Mouse (Mus musculus): ENCODE results near the gene Wipi1.
"Not testable (repeated sequence)": the region's sequence is repeated elsewhere in the genome, so short reads cannot be mapped to it uniquely, and the experiment has no call there.

Wipi1 gene

DNA sequence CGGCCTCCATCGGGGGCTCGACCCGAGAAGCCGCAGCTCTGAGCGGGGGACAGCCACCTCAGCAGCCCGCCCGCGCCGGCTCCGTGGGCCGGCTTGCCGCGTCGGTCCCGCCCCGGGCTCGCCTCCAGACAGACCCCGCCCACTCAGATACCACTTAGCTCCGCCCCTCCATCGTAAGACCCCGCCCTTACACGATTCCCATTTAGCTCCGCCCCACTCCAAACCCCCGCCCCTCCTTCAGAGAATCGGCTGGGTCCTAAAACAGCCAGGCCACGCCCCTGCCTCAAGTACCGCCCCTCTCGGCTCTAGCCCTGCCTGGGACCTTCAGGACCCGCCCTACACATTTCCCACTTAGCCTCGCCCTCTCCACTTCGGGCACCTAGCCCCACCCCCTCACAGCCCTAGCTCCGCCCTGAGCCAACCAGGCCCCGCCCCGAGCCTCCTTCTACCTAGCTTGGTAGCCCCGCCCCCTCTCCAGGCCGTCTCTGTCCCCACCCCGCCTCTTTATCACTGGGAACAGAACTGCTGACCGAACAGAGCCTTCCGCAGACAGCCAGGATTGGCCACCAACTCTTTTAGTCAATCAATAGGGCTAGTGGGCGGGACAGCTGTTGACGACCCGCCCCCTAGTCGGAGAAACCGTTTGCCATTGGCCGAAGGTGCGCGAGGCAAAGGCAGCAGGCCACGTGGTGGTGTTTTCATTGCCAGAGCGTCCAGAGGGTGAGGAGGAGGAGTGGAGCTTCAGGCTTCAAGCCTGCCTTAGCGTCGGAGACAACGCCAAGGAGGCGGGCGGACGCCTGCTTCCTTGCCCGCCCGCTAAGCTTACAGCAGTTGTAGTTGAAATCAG is at the start of gene Wipi1:
Wipi1 (minus strand) TSS at position 665 of the 847 bp plus-strand sequence.
- DNase-seq (ENCODE audit: low spot score in 2 of 2) = peak; percentile 91 to 97

DNA sequence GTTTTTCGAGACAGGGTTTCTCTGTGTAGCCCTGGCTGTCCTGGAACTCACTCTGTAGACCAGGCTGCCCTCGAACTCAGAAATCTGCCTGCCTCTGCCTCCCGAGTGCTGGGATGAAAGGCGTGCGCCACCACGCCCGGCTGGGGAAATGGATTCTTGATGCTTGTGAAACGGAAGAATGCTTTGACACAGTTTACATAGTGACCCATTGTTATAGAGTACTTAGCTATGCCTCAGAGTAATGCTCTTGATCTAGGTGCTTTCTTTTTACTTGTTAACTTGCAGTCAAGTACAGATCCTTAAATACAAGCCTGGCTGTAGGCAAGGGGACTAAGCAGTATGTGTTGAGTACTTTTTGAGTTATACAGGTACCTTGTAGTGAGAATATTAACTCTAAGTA is 48.8 kb upstream of the Wipi1 start:
- DNase-seq (ENCODE audit: low spot score in 2 of 2) = not testable (repeated sequence)

DNA sequence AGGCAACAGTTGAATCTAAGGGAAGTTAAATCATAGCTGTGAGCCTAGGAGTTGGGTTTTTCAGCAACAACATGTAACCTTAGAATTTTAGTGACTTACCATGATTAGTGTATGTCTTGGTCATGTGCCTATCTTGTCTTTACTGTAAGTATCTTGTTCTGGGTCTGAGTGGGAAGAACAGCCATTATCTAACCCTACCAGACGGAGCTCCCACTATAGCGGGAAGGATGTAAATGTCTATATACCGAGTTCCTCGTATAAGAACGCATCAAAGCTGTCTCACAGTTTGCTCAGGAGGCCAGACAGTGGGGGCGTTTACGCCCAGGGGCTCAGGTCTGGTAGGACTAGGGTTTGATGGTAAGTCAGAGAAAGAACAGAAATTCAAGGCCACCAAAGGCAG is 44.5 kb upstream of the Wipi1 start:
- no peak for DNase-seq (ENCODE audit: low spot score in 2 of 2)

DNA sequence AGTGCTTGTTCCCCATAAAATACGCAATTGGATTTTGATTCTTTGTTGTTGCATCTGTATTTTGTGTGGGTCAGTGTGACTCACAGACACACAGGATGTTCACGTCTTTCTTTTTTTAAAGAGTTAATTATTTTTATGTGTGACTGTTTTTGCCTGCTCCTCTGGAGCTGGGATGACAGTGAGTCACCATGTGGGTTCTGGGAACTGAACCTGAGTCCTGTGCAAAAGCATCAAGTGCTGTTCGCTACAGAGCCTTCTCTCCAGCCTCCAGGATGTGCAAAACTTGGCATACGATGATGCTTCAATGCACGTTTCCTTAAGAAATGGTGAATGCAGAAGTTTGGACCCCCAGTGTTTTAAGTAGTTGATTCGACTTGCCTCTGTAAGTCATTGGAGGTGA is 42.8 kb upstream of the Wipi1 start:
- no peak for DNase-seq (ENCODE audit: low spot score in 2 of 2)

DNA sequence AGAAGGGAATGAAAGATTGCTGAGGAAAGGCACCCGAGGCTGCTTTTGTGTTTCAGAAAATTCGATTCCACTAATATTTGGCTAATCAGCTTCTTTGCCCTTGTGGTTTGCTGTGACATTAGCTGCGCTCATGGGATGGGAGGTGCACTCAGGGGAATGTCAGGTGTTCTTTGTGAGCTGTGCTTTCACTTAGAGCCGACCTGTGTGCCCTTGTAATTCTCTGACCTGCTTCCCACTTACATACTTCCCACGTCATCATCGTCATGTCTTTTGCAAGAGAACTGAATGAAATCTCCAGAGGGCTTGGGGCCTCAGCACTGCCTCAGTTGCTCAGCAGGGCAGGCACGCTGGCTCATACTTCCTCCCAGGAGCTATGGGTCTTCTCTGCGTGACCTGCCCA is 41.4 kb upstream of the Wipi1 start:
- no peak for DNase-seq (ENCODE audit: low spot score in 2 of 2)

DNA sequence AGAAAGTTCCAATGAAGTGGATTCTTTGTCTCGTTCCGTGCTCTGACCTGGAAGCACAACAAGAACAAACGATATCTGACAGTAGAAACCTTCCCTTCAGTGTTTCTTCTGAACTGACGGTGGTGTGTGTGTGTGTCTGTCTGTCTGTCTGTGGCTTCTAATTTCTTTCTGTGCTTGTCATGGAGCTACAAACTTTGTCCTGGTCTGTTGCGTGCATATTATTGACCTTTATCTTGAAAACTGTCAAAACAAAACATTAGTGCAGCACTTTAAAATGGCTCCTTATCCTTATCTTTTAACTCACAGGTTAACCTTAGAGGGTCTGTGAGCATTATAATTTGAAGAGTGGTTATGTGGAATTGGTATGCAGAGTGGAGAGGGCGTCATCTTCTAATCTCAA is 40.7 kb upstream of the Wipi1 start:
- DNase-seq (ENCODE audit: low spot score in 2 of 2) = no peak

DNA sequence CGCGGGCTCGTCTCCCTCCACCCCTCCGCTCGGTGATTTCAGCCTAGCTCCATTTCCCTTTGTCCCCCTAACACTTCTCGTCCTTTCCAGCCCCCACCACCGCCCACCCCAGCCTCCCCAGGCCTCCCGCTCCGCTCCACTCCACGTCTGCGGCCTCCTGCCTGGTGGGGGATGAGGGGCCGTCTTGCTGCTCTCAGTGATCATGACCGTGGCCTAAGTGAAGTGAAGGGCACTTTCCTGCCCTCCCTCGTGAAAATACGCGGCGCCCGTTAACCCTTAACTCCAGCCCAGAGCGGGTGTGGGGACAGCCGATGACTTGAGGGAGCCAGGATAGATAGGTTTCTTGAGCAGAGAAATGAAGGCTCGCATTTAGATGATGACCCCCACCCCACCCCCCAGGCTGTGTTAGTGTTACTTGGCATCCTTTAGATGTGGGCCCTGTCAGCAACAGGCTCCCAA is 39.8 kb upstream of the Wipi1 start:
- peak in 1 of 2 experiments; percentile 19 for DNase-seq (ENCODE audit: low spot score in 2 of 2)

DNA sequence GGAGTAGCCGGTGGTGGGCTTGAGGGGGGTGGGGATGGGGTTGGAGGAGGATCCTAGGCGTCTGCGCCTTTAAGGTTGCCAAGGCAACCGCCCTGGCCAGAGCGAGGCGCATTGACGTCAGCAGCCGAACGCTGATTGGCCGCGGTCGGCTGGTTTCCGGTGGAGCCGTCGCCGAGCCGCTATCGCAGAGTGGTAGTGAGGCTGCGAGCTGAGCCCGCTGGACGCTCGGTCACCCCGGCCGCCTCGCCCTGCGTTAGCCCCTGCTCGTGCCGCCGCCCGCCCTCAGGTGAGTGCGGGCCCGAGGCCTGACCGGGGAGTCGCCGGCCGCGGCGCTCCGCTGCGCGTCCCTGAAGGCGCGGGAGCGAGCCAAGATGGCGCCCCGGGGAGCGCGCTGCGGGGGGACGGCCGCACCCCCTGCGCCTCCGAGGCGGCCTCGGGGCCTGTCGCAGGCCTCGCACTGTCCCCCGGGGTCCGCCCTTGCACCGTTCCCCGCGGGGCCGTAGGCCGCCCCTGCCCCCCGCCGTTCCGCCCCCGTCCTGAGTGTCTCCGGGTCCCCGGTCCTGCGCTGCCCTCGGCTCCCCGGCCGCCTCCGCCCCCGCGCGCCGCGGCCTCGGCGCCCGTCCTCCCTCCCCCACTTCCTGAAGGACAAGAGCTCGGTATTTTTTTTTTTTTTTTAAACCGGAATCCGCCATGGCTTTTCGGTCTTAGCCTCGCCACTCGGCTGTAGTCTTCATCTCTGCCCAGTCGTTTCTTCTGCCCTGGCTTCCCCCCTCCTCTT is 39.2 kb upstream of the Wipi1 start:
- peak; percentile 86 to 94 for DNase-seq (ENCODE audit: low spot score in 2 of 2)

DNA sequence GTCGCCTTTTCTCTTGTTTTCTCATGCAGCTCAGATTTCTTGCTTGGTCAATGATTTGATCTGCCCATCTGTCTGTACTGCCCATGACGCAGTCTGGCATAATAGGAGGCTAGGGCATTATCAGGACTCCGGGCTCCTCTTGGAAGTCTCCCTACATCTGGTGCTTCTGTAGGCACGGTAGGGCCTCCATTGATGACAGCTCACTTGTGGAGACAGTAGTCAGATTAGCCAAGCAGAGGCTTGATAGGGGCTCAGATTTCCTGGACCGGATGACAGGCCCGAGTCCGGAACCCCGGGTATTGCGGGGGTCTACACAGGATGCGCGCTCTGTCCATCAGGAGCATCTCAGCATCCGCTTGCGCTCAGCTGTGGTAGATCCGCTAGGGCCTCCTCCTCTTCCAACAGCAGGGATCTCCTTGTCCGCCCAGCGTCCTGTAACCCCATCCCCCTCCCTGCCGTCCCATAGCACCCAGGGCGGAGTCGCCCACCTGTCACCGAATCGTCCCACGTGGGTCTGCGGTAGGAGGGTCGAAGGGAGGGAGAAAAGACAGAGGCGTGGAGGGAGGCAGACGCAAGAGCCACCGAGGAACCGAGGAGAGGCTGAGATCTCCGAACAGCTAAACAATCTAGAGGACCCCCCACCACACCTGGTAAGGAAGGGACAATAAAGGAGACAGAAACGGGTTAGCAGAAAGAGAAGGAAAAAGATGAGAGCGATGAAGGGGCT is 38.4 kb upstream of the Wipi1 start:
- DNase-seq (ENCODE audit: low spot score in 2 of 2) = peak; percentile 62 to 77

DNA sequence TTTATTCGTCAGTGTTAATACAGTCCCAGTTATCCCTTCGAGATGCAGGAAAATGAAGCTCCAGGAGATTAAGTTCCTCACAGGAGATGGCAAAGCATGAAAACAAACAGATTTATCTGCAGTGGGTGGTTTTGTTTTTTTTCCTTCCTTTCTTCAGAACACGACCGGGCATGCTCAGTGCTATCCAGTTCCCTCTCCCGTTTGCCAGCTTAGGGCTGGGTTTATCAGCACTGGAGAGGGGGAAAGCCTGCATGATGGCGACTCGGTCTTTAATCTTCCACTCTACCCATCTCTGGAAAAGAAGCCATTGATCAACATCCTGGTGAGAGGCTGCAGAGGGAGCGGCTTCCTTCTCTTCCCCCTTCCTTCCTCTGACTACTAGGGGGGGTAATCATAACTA is 37.4 kb upstream of the Wipi1 start, which contains the start of gene Prkar1a:
Prkar1a (plus strand) TSS at position 200 of the 400 bp plus-strand sequence.
- no peak for DNase-seq (ENCODE audit: low spot score in 2 of 2)

DNA sequence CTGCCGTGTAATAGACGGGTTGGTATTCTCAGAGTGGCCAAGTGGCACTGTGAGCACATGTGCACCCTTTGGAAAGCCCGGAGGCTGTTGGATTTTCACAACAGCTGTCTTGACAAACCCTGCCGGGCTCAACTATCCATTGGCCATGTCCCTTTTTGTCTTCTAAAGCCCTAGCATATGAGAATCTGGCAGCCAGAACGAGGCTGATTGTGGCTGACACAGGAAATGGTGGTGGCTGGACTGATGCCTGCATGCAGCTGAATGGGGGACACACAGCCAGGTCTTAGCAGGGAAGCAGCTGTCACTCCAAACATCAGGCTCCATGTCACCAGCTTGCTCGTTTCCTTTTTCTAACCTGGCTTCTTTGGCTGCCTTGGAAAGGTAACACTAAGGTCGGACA is 36.7 kb upstream of the Wipi1 start:
- DNase-seq (ENCODE audit: low spot score in 2 of 2) = peak in 1 of 2 experiments; percentile 67

DNA sequence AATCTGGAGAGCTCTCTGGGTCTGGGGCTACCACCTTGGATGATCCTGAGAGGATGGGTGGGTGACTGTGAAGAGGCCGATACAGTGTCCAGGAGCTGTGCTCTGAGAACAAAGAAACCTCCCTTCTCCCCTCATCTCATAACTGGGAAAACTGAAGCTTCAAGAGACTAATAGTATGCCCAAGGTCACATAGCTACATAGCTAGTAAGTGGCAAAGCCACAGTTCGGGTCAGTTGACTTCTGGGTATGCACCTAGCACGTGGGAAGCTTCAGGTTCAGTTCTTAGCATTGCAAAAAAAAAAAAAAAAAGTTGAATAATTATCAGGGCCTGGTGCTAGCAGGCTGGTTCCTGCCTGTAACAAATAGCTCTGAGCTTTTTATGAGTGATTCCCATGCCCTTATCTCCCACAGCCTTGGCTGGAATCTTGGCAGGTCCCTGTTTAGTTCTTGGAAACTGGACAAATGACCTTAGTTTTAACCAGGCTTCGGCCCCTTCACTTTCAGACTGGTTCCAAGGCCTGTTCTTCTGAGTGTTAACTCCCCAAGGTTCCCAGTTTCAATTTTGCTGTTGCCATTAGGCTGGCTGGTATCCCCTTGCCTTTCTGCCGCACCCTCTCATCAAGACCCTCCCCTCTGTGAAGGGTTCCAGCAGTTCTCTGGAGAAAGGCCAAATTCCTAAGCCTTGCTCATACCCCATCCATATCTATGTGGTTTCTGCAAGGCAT is 29.9 kb upstream of the Wipi1 start:
- DNase-seq (ENCODE audit: low spot score in 2 of 2) = no peak

DNA sequence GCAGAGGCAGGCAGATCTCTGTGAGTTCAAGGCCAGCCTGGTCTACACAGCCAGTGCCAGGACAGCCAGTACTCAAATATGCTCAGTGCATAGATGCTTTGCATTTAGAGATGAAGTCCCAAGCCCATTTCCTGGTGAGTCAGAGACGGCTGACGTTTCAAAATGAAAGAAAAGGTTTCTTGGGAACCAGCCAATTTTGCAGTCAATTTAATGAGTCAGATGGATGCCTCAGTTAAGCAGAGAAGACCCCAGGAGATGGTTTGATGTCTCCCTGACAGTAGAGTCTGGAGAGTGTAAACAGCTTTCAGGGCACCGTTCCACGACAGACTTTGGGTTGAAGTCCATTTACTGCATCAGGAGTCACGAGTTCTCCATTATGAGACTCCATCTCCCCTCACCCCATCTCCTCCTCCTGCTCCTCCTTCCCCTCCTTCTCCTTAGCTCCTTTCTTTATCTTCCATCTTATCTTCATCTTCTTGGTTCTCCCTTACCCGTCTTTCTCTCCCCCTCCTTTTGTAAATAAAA is 24.2 kb upstream of the Wipi1 start:
- no peak for DNase-seq (ENCODE audit: low spot score in 2 of 2)

DNA sequence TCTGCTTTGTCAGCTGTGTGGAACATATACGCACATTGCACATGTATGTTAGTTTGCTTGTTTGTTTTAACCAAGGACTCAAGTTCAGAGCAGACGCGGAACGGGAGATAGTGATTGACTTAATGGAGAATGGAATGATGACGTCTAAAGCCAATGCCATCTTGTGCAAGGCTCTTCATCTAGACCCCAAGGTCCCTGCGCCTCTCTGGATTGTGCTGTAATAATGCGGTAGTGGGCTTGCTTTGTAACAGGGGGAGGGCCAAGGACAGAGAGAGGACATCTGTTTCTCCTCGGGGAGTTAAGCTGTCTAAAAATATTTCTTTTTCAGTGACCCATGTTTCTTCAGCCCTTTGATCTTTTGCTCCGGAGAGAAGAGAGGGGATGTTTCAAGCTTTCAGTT is 23.2 kb upstream of the Wipi1 start:
- DNase-seq (ENCODE audit: low spot score in 2 of 2) = no peak

DNA sequence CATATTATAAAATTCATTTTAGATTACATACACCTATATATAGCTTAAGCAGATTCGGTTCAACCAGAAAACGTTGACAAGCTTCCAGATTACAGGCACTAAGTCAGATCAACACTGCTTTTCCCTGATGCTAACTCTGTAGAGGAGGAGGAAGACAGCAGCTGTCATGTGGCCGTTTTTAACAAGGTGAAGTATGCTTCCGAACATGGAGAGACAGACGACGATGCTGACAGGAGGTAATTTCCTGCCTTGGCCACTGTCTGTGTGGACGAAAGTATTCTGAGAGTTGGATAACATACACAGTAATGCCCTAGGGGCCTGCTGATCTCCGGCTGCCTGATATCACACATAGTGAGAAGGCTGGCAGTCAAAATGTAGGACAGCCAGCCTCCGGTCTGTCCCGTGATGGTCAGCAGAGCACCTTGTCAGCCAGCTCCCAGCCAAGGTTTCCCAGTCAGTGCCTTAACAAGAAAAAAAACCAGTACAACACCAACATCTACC is 17.3 kb upstream of the Wipi1 start:
- DNase-seq (ENCODE audit: low spot score in 2 of 2) = no peak

DNA sequence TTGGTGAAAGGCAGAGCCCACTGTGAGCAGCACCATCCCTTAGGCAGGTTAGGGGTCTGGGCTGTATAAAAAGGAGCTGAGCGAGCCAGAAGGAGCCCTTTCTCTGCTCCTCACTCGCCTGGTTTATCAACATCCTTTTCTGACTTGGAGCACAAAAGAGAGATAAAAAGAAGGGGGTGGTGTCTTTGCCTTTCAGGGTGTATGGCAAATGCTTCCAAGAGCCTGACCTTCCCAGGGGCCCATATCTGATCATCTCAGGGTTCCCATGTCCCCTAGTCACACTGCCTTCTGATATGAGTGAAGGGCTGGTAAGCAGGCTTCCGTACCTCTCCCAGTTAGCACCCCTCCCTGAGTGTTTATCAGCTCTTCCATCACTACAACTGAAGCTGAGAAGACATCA is 16.3 kb upstream of the Wipi1 start:
- no peak for DNase-seq (ENCODE audit: low spot score in 2 of 2)

DNA sequence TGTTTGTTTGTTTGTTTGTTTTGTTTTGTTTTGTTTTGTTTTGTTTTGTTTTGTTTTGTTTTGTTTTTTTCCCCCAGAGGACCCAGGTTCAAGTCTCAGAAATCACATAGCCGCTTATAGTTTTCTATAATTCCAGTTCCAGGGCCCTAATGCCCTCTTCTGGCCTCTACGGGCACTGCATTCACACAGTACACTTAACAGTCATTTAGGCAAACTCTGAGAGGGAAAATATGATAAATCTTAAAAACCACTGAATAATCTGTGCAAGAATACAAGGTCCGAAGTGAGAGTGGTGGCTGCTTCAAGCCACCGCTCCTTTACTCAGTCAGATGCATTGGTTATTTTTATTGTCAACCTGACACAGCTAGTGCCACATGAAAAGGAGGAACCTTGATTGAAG is 15.9 kb upstream of the Wipi1 start:
- DNase-seq (ENCODE audit: low spot score in 2 of 2) = no peak

DNA sequence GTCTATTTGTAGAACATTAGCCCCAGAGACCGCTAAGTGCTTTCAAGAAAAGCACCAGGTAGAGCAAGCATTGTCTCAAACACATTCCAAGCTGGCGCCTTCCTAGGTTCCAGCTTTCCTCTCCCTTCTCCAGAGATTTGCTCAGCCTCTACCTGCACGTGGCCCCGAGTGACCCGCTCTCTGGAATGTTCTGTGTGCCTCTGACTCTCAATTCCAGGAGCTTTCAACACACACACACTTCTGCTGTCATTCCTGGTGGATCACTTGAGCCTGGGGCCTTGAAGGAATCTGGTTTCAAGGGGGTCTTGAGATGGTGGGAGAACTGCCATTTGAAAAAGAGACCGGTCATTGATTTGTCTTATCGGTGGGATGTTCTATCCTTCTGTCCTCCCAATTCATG is 11.5 kb upstream of the Wipi1 start:
- DNase-seq (ENCODE audit: low spot score in 2 of 2) = no peak

DNA sequence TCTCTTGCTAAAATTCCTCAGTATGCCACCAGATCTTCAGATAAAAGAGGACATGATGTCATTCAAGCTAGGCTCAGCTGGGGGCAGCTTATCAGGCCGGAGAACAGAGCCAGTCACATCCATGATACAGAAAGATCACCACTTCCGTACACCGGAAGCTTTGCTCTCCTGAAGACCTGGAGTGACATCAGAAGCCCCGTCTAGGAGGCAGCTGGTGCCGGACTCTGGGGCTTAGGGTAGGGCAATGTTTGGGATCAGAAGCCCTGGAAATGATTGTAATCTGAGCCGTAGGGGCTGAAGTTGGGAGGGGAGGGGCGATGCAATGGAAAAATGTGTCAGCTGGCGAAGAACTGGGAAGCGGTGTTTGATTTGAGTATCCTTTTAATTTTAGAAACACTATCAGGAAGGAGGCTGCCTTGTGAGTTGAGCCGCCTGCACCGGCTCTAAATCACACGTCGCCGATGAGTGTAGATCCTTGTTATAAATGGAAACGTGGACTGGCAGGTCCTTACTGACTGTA is 10.8 kb upstream of the Wipi1 start:
- DNase-seq (ENCODE audit: low spot score in 2 of 2) = no peak

DNA sequence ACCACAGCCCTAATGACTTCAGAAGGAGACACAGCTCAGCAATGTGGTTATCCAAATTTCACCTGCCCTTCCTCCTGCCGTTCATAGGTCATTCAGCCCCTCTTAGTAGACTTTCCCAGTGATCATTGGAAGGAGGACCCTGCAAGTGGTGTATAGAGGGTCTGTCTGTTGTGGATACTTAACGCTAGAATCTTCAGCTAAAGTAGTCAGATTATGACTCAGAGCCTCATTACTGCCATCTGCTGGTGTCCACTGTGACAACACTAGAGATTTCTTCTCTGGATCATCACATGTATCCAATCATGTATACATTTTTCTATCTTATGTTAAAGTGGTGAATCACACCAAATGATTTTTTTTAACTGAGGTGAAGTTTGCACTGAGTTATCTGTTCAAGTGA is 9.4 kb upstream of the Wipi1 start:
- DNase-seq (ENCODE audit: low spot score in 2 of 2) = peak in 1 of 2 experiments; percentile 59

DNA sequence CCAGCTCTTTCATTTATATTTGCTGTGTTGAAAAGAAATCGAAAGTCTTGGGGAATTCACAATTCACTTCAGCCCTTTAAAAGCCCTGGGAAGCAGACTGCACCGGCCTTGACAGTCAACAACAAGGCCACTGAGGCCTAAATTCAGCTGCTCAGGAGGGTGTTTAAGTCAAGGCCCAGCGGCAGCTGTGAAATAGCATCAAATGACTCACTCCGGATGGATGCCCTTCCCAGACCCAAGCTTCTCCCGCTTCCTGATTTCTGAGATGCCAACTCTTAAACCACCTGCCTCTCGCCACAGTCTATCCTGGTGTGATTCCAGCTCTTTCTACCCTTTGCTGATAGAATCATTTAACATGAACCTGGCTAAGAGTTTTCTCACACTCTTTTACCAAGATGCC is 8.6 kb upstream of the Wipi1 start:
- DNase-seq (ENCODE audit: low spot score in 2 of 2) = no peak

Measured in cerebellum, postnatal 4 days (tissue).